Mouse (Mus musculus): Measurements from ENCODE around the gene Cpb2. TPM values are rescaled to one million over a fixed set of nuclear protein-coding genes. Genes with fewer than 3 reads are reported as not detected.

Gene Cpb2
- polyA plus RNA-seq (2016; fragmentation: Nextera tagmentation; extraction: Ambion mirVana), result not detected in 2 replicates

DNA sequence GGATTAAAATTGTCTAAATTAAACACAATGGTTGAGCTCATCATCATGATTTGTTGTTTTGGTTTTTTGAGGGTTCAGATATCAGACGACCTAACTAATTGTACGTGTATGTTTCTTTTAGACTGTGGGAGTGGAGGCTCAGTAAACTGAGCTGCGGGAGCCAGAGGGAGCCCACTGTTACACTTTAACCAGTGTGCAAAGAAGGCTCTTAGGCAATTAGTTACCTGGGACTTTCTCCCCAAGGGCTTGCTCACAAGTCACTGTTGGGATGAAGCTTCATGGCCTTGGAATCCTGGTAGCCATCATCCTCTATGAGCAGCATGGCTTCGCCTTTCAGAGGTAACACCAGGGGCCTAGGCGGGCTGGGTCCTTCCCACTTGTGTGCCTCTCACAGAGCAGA is at the start of gene Cpb2:
TSS of gene Cpb2 (plus strand) at position 201 of the 400 bp plus-strand sequence.
- 93% methylated on average over 5 of the region's 5 CpGs for WGBS
- no peaks in the 10 kb centered on the region for H3K36me3 ChIP-seq
- no peaks in the 10 kb centered on the region for H3K9me3 ChIP-seq (replicated peaks)
- H3K27ac ChIP-seq (replicated peaks), result no peak within 1 kb of the TSS
- DNase-seq (ENCODE audit: low spot score), result no peak
- H3K4me3 ChIP-seq, result no peak within 1 kb of the TSS
- peaks cover 12% of the 10 kb centered on the region; the same call in 1 of the 2 replicates for H3K27me3 ChIP-seq (ENCODE audit: low read depth, poor library complexity, severe bottlenecking)
- H3K4me1 ChIP-seq, result peaks cover 1% of the 10 kb centered on the region

GRCm38 (mm10) chr14:75192427-75192826 is 49.7 kb upstream of the Cpb2 start:
- Histone ChIP-seq H3K9me3 (replicated peaks) (no peaks in the 10 kb centered on the region), H3K36me3 (no peaks in the 10 kb centered on the region), H3K27me3 (ENCODE audit: low read depth, poor library complexity, severe bottlenecking) (no peaks in the 10 kb centered on the region), H3K4me3 (no peak overlapping the region), H3K4me1 (no peaks in the 10 kb centered on the region), H3K27ac (replicated peaks) (no peak overlapping the region)
- WGBS, result 91% methylated on average over 10 of the region's 10 CpGs
- no peak for DNase-seq (ENCODE audit: low spot score)

GRCm38 (mm10) chr14:75192858-75193257 is 49.2 kb upstream of the Cpb2 start:
- 87% methylated on average over 10 of the region's 10 CpGs for WGBS
- Histone ChIP-seq H3K36me3 (no peaks in the 10 kb centered on the region), H3K27me3 (ENCODE audit: low read depth, poor library complexity, severe bottlenecking) (no peaks in the 10 kb centered on the region), H3K9me3 (replicated peaks) (no peaks in the 10 kb centered on the region), H3K4me1 (no peaks in the 10 kb centered on the region), H3K27ac (replicated peaks) (no peak overlapping the region), H3K4me3 (no peak overlapping the region)
- no peak for DNase-seq (ENCODE audit: low spot score)

GRCm38 (mm10) chr14:75195530-75195929 is 46.6 kb upstream of the Cpb2 start:
- H3K36me3 ChIP-seq, result no peaks in the 10 kb centered on the region
- DNase-seq (ENCODE audit: low spot score), result no peak
- H3K4me1 ChIP-seq, result no peaks in the 10 kb centered on the region
- H3K9me3 ChIP-seq (replicated peaks), result no peaks in the 10 kb centered on the region
- H3K27me3 ChIP-seq (ENCODE audit: low read depth, poor library complexity, severe bottlenecking), result no peaks in the 10 kb centered on the region
- no peak overlapping the region for H3K4me3 ChIP-seq
- 95% methylated on average over 5 of the region's 5 CpGs for WGBS
- no peak overlapping the region for H3K27ac ChIP-seq (replicated peaks)

- Histone ChIP-seq H3K27ac (replicated peaks) (no peak overlapping the region), H3K4me3 (no peak overlapping the region), H3K36me3 (no peaks in the 10 kb centered on the region), H3K9me3 (replicated peaks) (0 out of 2 replicates have a peak, but pooled peaks cover 4% of the 10 kb centered on the region), H3K4me1 (no peaks in the 10 kb centered on the region), H3K27me3 (ENCODE audit: low read depth, poor library complexity, severe bottlenecking) (no peaks in the 10 kb centered on the region)
- 44% methylated on average over 5 of the region's 5 CpGs for WGBS
- DNase-seq (ENCODE audit: low spot score), result peak; percentile 62
Measured at GRCm38 (mm10) chr14:75197027-75197426, 45.1 kb upstream of the Cpb2 start.

GRCm38 (mm10) chr14:75197660-75198059 is 44.4 kb upstream of the Cpb2 start:
- 0 out of 2 replicates have a peak, but pooled peaks cover 4% of the 10 kb centered on the region for H3K9me3 ChIP-seq (replicated peaks)
- no peaks in the 10 kb centered on the region for H3K36me3 ChIP-seq
- no peaks in the 10 kb centered on the region for H3K4me1 ChIP-seq
- DNase-seq (ENCODE audit: low spot score), result no peak
- no peaks in the 10 kb centered on the region for H3K27me3 ChIP-seq (ENCODE audit: low read depth, poor library complexity, severe bottlenecking)
- 68% methylated on average over 7 of the region's 7 CpGs for WGBS
- no peak overlapping the region for H3K4me3 ChIP-seq
- H3K27ac ChIP-seq (replicated peaks), result no peak overlapping the region

DNA sequence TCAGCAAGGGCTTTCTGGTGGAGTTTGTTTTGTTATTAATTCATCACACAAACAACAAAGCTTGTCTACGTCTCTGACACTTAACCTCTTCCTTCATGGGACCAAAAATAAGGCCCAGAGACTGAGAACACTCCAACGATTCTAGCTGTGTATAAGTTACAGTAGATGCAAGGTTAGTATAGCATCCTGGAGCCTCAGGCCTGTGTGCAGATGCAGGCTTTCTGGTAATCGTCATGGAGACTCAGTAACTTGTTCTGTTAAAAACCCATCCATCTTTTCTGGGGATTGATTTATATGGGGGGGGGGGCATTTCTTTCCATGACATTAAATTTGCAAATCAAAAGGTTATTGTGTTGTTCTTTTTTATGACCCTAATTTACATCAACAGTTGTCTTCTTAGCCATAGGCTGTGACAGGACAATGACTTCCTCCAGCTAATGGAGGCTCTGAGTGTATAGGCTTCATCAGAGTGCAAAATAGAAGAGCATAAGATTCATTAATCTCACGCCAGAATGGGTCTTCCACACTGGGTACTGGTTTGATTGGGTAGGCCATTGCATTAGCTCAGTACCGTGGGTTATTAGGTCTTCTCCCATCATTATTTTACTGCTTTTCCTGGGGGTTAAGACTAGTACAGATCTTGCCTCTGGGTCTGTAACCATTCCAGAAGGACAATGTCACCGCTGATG is 36.6 kb upstream of the Cpb2 start:
- H3K27me3 ChIP-seq (ENCODE audit: low read depth, poor library complexity, severe bottlenecking), result no peaks in the 10 kb centered on the region
- WGBS, result 86% methylated on average over 6 of the region's 6 CpGs

DNA sequence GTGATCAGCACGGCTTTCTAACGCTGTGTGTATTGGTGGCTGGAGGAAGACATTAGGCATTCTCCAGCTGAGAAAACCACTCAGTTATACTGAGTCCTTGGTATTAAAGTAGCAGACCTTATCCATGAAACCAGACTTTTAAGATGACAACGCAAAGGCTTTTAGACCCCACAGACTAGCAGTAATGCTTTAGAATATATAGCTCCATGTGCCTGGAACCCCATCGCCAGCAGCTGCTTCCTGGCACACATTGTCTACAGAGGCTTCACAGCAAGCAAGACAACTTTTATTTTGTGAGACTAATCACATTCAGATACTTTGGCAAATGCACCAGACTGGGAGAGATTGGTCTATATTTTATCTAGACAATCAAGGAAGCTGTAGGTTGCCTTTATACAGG is 35.8 kb upstream of the Cpb2 start:
- Histone ChIP-seq H3K27ac (replicated peaks) (no peak overlapping the region), H3K4me3 (no peak overlapping the region), H3K27me3 (ENCODE audit: low read depth, poor library complexity, severe bottlenecking) (no peaks in the 10 kb centered on the region), H3K4me1 (peaks cover 10% of the 10 kb centered on the region; the same call in 1 of the 2 replicates), H3K9me3 (replicated peaks) (0 out of 2 replicates have a peak, but pooled peaks cover 4% of the 10 kb centered on the region), H3K36me3 (no peaks in the 10 kb centered on the region)
- no peak for DNase-seq (ENCODE audit: low spot score)
- 96% methylated on average over 4 of the region's 4 CpGs for WGBS

More for the DNA sequence above, 36.6 kb upstream of the Cpb2 start:
- H3K4me3 ChIP-seq, result no peak overlapping the region
- H3K36me3 ChIP-seq, result no peaks in the 10 kb centered on the region
- 0 out of 2 replicates have a peak, but pooled peaks cover 4% of the 10 kb centered on the region for H3K9me3 ChIP-seq (replicated peaks)
- H3K4me1 ChIP-seq, result peaks cover 10% of the 10 kb centered on the region; the same call in 1 of the 2 replicates
- no peak for DNase-seq (ENCODE audit: low spot score)
- H3K27ac ChIP-seq (replicated peaks), result no peak overlapping the region

DNA sequence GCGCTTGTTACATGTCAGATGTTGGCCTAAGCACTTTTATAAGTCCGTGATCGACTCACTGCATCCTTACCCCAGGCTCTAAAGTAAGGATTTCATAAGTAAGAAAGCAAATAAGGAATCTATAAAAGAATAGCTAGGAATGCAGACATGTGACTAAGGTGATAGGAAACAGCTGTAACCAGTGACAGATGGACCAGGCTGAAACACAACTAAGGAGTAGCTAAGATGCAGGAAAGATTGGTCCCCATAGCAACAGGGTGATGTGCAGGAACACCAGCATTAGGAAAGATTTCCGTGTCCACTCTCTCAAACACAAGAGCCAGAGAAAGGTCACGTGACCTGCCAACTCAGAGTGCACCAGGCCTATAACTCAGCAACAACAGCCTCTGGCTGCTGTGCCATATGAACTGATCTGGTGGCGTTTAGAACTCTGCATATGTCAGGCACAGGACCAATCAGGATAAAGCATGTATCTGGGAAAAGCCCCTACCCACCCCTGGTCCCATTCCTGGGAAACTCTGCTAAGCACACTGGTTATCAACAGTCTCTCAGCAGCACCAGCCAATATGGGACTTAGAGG is 33.4 kb upstream of the Cpb2 start:
- H3K4me1 ChIP-seq, result peaks cover 10% of the 10 kb centered on the region; the same call in 1 of the 2 replicates
- no peak overlapping the region for H3K27ac ChIP-seq (replicated peaks)
- no peak overlapping the region for H3K4me3 ChIP-seq
- DNase-seq (ENCODE audit: low spot score), result peak; percentile 13
- no peaks in the 10 kb centered on the region for H3K9me3 ChIP-seq (replicated peaks)
- no peaks in the 10 kb centered on the region for H3K36me3 ChIP-seq
- WGBS, result 81% methylated on average over 6 of the region's 6 CpGs
- no peaks in the 10 kb centered on the region for H3K27me3 ChIP-seq (ENCODE audit: low read depth, poor library complexity, severe bottlenecking)

GRCm38 (mm10) chr14:75213752-75214151 is 28.3 kb upstream of the Cpb2 start:
- H3K9me3 ChIP-seq (replicated peaks), result no peaks in the 10 kb centered on the region

DNA sequence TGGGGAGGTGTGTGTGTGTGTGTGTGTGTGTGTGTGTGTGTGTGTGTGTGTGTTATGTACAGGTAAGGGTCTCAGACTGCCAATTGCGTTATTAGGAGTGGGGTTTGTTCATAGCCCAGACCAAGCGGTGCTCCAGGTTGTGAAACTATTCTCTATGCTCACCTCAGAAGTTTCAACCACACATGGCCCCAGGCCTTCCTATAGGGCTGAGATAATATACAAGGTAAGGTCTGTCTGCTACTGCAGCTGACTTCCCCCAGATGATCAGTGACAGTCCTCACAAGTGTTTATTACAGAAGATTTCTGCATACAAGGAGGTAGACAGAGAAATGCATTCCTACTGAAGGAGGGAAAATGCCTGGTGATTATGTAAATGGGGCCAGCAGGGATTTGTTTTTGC is 23.2 kb upstream of the Cpb2 start:
- Histone ChIP-seq H3K36me3 (no peaks in the 10 kb centered on the region), H3K9me3 (replicated peaks) (no peaks in the 10 kb centered on the region), H3K4me1 (peaks cover 9% of the 10 kb centered on the region; the same call in 1 of the 2 replicates), H3K4me3 (no peak overlapping the region), H3K27me3 (ENCODE audit: low read depth, poor library complexity, severe bottlenecking) (no peaks in the 10 kb centered on the region), H3K27ac (replicated peaks) (no peak overlapping the region)
- no peak for DNase-seq (ENCODE audit: low spot score)
- WGBS, result 86% methylated on average over 2 of the region's 2 CpGs

More at GRCm38 (mm10) chr14:75213752-75214151, 28.3 kb upstream of the Cpb2 start:
- no peak overlapping the region for H3K27ac ChIP-seq (replicated peaks)
- H3K4me3 ChIP-seq, result no peak overlapping the region
- DNase-seq (ENCODE audit: low spot score), result no peak
- no peaks in the 10 kb centered on the region for H3K27me3 ChIP-seq (ENCODE audit: low read depth, poor library complexity, severe bottlenecking)
- H3K4me1 ChIP-seq, result peaks cover 2% of the 10 kb centered on the region; the same call in 1 of the 2 replicates
- H3K36me3 ChIP-seq, result no peaks in the 10 kb centered on the region
- 95% methylated on average over 11 of the region's 11 CpGs for WGBS

GRCm38 (mm10) chr14:75219250-75219913 is 22.7 kb upstream of the Cpb2 start:
- WGBS, result 85% methylated on average over 5 of the region's 5 CpGs
- Histone ChIP-seq H3K27me3 (ENCODE audit: low read depth, poor library complexity, severe bottlenecking) (no peaks in the 10 kb centered on the region), H3K36me3 (no peaks in the 10 kb centered on the region), H3K27ac (replicated peaks) (no peak overlapping the region; the same call in 1 of the 2 replicates), H3K4me1 (peaks cover 9% of the 10 kb centered on the region; the same call in 1 of the 2 replicates), H3K4me3 (no peak overlapping the region), H3K9me3 (replicated peaks) (no peaks in the 10 kb centered on the region)
- peak; percentile 15 for DNase-seq (ENCODE audit: low spot score)
